In genomic region chr10:84997571-84998224, GRCm38 (mm10) we compare ENCODE assay signal across 18 mouse cellular contexts.
DNase-seq lines count a peak whose midpoint lies in the region; ATAC-seq and TF ChIP-seq lines count a peak whose summit lies in the region.
"Had no signal": no experiment of that assay in that cellular context is flagged by ENCODE, and none has a peak within 500 bp of the region (broad histone marks: within the 10 kb centered on the region; RNA-seq: fewer than 3 reads in every experiment).

No protein-coding gene starts in this region.

- 59% methylated on average over 10 of the region's 10 CpGs for WGBS in hindbrain, embryonic 16.5 days
- 70% methylated on average over 10 of the region's 10 CpGs for WGBS in hindbrain, embryonic 12.5 days

- H3K9ac ChIP-seq in hindbrain, embryonic 16.5 days (ENCODE audit: low read depth, low read length) = no peak overlapping the region
- no peak overlapping the region for H3K9ac ChIP-seq in hindbrain, embryonic 12.5 days
- H3K9ac ChIP-seq: hindbrain, embryonic 15.5 days had no signal

- H3K27me3 ChIP-seq in hindbrain, embryonic 16.5 days (replicated peaks; ENCODE audit: control insufficient read depth, insufficient read depth, low read length) = no peaks in the 10 kb centered on the region
- H3K27me3 ChIP-seq in hindbrain, embryonic 12.5 days = no peaks in the 10 kb centered on the region
- no peaks in the 10 kb centered on the region for H3K27me3 ChIP-seq in C2C12 (ENCODE audit: control insufficient read depth, insufficient read depth, insufficient read length)
- H3K27me3 ChIP-seq: hindbrain, embryonic 15.5 days; Patski had no signal

- intact Hi-C loops in gastrocnemius, adult 2 months (cut with DNase I) = no loop called here

- H3K4me2 ChIP-seq in hindbrain, embryonic 16.5 days (ENCODE audit: low read length) = no peak overlapping the region
- no peak overlapping the region for H3K4me2 ChIP-seq in hindbrain, embryonic 12.5 days (replicated peaks)
- H3K4me2 ChIP-seq: hindbrain, embryonic 15.5 days; liver, embryonic 11.5 days had no signal

- ATAC-seq in hindbrain, embryonic 16.5 days = 0 out of 2 replicates have a peak, but pooled peaks have one; percentile 14
- no peak for ATAC-seq in hindbrain, embryonic 12.5 days (ENCODE audit: low FRiP score)
- ATAC-seq in megakaryocyte, adult 5-6 weeks (ENCODE audit: poor library complexity, severe bottlenecking) = 0 out of 2 replicates have a peak, but pooled peaks have one; percentile 24
- ATAC-seq: forebrain, embryonic 16.5 days; Patski had no signal

- no peaks in the 10 kb centered on the region for H3K79me3 ChIP-seq in C2C12 (ENCODE audit: low read depth)

- H3K4me3 ChIP-seq in gastrocnemius, adult 2 months = no peak overlapping the region
- H3K4me3 ChIP-seq in hindbrain, embryonic 16.5 days (ENCODE audit: low read length) = no peak overlapping the region
- no peak overlapping the region for H3K4me3 ChIP-seq in hindbrain, embryonic 12.5 days
- no peak overlapping the region for H3K4me3 ChIP-seq in C2C12 (ENCODE audit: insufficient read depth, poor library complexity, severe bottlenecking)
- H3K4me3 ChIP-seq: hindbrain, embryonic 15.5 days; layer of hippocampus, adult 2 months; left cerebral cortex, adult 2 months had no signal

- H3ac ChIP-seq in C2C12 (ENCODE audit: control insufficient read depth, insufficient read length, low read depth) = peak overlapping the region; percentile 30

- 0 out of 2 replicates have a peak overlapping the region, but pooled peaks have one; percentile 10 for H3K27ac ChIP-seq in gastrocnemius, adult 2 months
- no peak overlapping the region for H3K27ac ChIP-seq in hindbrain, embryonic 16.5 days (ENCODE audit: low read depth, low read length)
- H3K27ac ChIP-seq in hindbrain, embryonic 12.5 days = no peak overlapping the region
- H3K27ac ChIP-seq: hindbrain, embryonic 15.5 days; layer of hippocampus, adult 2 months; left cerebral cortex, adult 2 months had no signal

- peaks cover 1% of the 10 kb centered on the region for H3K36me3 ChIP-seq in hindbrain, embryonic 16.5 days (ENCODE audit: control insufficient read depth, insufficient read depth, low read length)
- peaks cover 7% of the 10 kb centered on the region for H3K36me3 ChIP-seq in hindbrain, embryonic 12.5 days
- peaks cover 19% of the 10 kb centered on the region for H3K36me3 ChIP-seq in C2C12 (ENCODE audit: control insufficient read depth, insufficient read depth)

- peaks cover 5% of the 10 kb centered on the region for H3K4me1 ChIP-seq in hindbrain, embryonic 16.5 days (ENCODE audit: control insufficient read depth, insufficient read depth, low read depth, low read length)
- peaks cover 3% of the 10 kb centered on the region; the same call in 1 of the 2 replicates for H3K4me1 ChIP-seq in hindbrain, embryonic 12.5 days

- no peaks in the 10 kb centered on the region for H3K79me2 ChIP-seq in C2C12 (ENCODE audit: control insufficient read depth, insufficient read depth)

- DNase-seq in gastrocnemius, adult 2 months = no peak
- no peak for DNase-seq in gastrocnemius, postnatal 10 days
- DNase-seq in lung, postnatal 36 days = no peak
- DNase-seq in urinary bladder, adult 18-20 months (ENCODE audit: low spot score in 2 of 2) = no peak
- DNase-seq: cerebellum, adult 11-12 months; kidney, adult 9 months; lung, postnatal 14 days; right cerebral cortex, postnatal 25 days had no signal

- no peaks in the 10 kb centered on the region for H3K9me3 ChIP-seq in hindbrain, embryonic 16.5 days (ENCODE audit: control insufficient read depth, low read length)
- H3K9me3 ChIP-seq in hindbrain, embryonic 12.5 days (replicated peaks) = no peaks in the 10 kb centered on the region
- H3K9me3 ChIP-seq: hindbrain, embryonic 15.5 days had no signal

- TF ChIP-seq CTCF in gastrocnemius, adult 2 months (IDR thresholded peaks at IDR 0.05) = no peak
- no peak for TF ChIP-seq CTCF in C2C12 (IDR thresholded peaks at IDR 0.05; ENCODE audit: control insufficient read depth, insufficient read depth, insufficient read length)

TF ChIP-seq in C2C12, 6 proteins besides CTCF, POLR2A, EP300 and RAD21:
- TF ChIP-seq CEBPB (IDR thresholded peaks at IDR 0.05; ENCODE audit: low read depth) = no peak
- peak; percentile 82 for TF ChIP-seq MYOD1 (IDR thresholded peaks at IDR 0.05; ENCODE audit: control insufficient read depth, insufficient read length, low read depth)
